Mouse (Mus musculus) heart, embryonic 14.5 days (tissue): Measurements from ENCODE around the gene Bglap2. TPM values are rescaled to one million over a fixed set of nuclear protein-coding genes. Genes with fewer than 3 reads are reported as not detected.
"Not testable (repeated sequence)": the region's sequence is repeated elsewhere in the genome, so short reads cannot be mapped to it uniquely, and the experiment has no call there.

Source experiments
- ATAC-seq: fragments of 200-750 bp; cut with Nextera tagmentation; 2 replicates; pipeline ENCODE4 v1.8.0; 2017; ENCODE audit warnings: low read depth, moderate TSS enrichment; ENCODE audit not compliant: insufficient number of reproducible peaks, insufficient read depth, low FRiP score
- H3K27ac ChIP-seq, 2 experiments: fragments of 200-500 bp in 1 of 2; fragments of 300-500 bp in 1 of 2; sonication (generic) in 1 of 2; replicated peaks in 1 of 2; 2 replicates each; pipeline ENCODE4 v1.5.1; 2012 to 2014; ENCODE audit warnings: low read depth in 2 of 2, low read length in 2 of 2, control low read depth in 1 of 2, mild to moderate bottlenecking in 1 of 2, mixed read lengths in 1 of 2; ENCODE audit not compliant: control insufficient read depth in 1 of 2, insufficient read depth in 1 of 2
- H3K27me3 ChIP-seq: fragments of 300-500 bp; sonication (generic); 2 replicates; pipeline ENCODE4 v1.6.1; 2014; ENCODE audit warnings: mild to moderate bottlenecking, low read length, control low read depth; ENCODE audit not compliant: control insufficient read depth, insufficient read depth
- H3K36me3 ChIP-seq: fragments of 300-500 bp; sonication (generic); 2 replicates; pipeline ENCODE4 v1.6.1; 2014; ENCODE audit warnings: mild to moderate bottlenecking, control low read depth, low read length, mixed read lengths; ENCODE audit not compliant: control insufficient read depth, insufficient read depth
- H3K4me1 ChIP-seq, 2 experiments: fragments of 200-500 bp in 1 of 2; fragments of 300-500 bp in 1 of 2; sonication (generic) in 1 of 2; 2 replicates each; pipeline ENCODE4 v1.6.1; 2012 to 2014; ENCODE audit warnings: low read length in 2 of 2, control low read depth in 1 of 2, mixed read lengths in 1 of 2; ENCODE audit not compliant: control insufficient read depth in 2 of 2, insufficient read depth in 2 of 2
- H3K4me2 ChIP-seq: fragments of 300-500 bp; sonication (generic); 2 replicates; pipeline ENCODE4 v1.6.1; 2014; ENCODE audit warnings: mild to moderate bottlenecking, low read length
- H3K4me3 ChIP-seq, 2 experiments: fragments of 200-500 bp in 1 of 2; fragments of 300-500 bp in 1 of 2; sonication (generic) in 1 of 2; 2 replicates each; pipeline ENCODE4 v1.5.1; 2012 to 2014; ENCODE audit warnings: low read length in 2 of 2, mild to moderate bottlenecking in 2 of 2, control low read depth in 1 of 2, low read depth in 1 of 2, moderate library complexity in 1 of 2; ENCODE audit not compliant: control insufficient read depth in 1 of 2, insufficient read depth in 1 of 2
- H3K9ac ChIP-seq: fragments of 300-500 bp; sonication (generic); 2 replicates; pipeline ENCODE4 v1.6.1; 2014; ENCODE audit warnings: mild to moderate bottlenecking, low read length
- H3K9me3 ChIP-seq: fragments of 300-500 bp; sonication (generic); 2 replicates; pipeline ENCODE4 v1.6.1; 2016; ENCODE audit warnings: low read length, control low read depth; ENCODE audit not compliant: control insufficient read depth
- WGBS: fragments of 180-500 bp; shearing (Covaris S2); extraction: QIAGEN DNeasy Blood & Tissue Kit; methylation state at CpG from one replicate; pipeline ENCODE4 v1.1.7; 2014; 5-methylcytosine and 5-hydroxymethylcytosine counted together
- polyA plus RNA-seq: library from polyadenylated mRNA; unstranded; fragments of >200 nt; fragmentation: Nextera tagmentation; extraction: Ambion mirVana; gene quantifications from 2 replicates; pipeline ENCODE4 v1.2.1, GENCODE M21; 2014

The Bglap2 gene
- polyA plus RNA-seq, 1 experiment from 2014 or later = not detected

DNA sequence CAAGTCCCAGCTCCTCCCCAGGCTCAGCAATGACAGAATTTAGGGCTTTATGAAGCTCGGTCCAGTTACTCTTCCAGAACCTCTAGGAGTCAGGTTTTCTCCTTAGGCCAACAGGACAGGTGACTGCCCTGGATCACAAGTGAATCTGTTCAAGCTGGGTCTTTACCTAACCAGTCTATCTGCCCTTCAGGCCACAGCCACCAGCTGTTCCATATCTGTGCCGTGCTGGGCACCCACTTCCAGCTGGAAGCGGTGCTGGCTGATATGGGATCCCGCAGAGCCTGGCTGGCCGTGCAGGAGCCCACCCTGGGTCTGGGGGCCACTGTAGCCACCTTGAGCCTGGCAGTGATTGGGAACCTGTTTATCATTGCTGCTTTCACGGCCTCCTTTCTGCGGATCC, 3.9 kb upstream of the Bglap2 start:
- not testable (repeated sequence) for H3K27ac ChIP-seq, H3K4me1 ChIP-seq, H3K27me3 ChIP-seq, H3K4me2 ChIP-seq, ATAC-seq, H3K36me3 ChIP-seq, H3K9me3 ChIP-seq, H3K9ac ChIP-seq, H3K4me3 ChIP-seq
- WGBS = 13% methylated on average over 1 of the region's 7 CpGs

DNA sequence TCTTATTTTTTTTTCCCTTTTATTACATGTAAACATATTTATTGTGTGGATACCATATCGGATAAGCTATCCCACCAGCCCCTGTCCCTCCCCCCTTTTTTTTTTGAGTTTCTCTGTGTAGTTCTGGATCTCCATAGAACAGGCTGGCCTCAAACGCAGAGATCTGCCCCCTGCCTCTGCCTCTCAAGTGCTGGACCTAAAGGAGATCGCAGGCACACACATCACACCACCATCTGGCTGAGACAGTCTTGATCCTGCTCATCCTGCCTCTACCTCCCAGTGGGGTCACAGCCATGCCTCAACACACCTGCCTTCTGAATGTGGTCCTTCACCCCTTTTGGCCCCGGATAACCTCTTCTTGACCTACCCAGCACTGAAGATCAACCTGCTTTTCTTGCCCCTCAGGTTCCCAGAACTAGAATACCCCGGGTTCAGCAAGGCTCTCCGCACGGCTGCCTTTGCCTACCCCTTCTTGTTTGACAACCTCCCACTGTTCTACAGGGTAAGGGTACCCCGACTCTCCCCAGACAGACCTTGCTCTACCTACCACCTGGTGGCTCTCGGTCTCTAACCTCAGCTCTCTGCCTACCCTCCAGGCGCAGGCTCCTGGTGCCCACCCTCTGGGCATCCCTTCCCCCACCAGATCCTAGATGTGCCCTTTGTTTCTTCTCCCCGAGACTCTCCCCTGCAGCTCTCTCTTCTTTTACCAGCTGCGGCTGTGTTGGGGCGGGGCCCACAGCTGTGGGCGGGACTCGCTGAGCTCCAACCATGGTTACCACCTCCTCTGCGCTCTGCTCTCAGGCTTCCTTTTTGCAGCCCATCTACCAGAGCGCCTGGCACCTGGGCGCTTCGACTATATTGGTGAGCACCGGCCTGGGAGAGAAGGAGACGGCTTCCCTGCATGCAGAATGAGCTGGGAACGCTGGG, 3.2 kb upstream of the Bglap2 start:
- H3K27me3 ChIP-seq, H3K9me3 ChIP-seq, H3K4me3 ChIP-seq, H3K27ac ChIP-seq, H3K9ac ChIP-seq, H3K4me1 ChIP-seq, H3K36me3 ChIP-seq, ATAC-seq: not testable (repeated sequence)
- H3K4me2 ChIP-seq = peak overlapping the region; percentile 48
- WGBS = 11% methylated on average over 17 of the region's 22 CpGs

DNA sequence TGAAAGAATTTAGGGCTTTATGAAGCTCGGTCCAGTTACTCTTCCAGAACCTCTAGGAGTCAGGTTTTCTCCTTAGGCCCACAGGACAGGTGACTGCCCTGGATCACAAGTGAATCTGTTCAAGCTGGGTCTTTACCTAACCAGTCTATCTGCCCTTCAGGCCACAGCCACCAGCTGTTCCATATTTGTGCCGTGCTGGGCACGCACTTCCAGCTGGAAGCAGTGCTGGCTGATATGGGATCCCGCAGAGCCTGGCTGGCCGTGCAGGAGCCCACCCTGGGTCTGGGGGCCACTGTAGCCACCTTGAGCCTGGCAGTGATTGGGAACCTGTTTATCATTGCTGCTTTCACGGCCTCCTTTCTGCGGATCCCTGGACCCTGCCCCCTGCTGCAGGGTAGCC, 1.9 kb downstream of the Bglap2 start:
- not testable (repeated sequence) for H3K36me3 ChIP-seq, H3K9ac ChIP-seq, H3K9me3 ChIP-seq, ATAC-seq, H3K27ac ChIP-seq, H3K4me1 ChIP-seq, H3K4me3 ChIP-seq, H3K27me3 ChIP-seq
- WGBS = 20% methylated on average over 5 of the region's 7 CpGs
- peak overlapping the region; percentile 50 for H3K4me2 ChIP-seq

DNA sequence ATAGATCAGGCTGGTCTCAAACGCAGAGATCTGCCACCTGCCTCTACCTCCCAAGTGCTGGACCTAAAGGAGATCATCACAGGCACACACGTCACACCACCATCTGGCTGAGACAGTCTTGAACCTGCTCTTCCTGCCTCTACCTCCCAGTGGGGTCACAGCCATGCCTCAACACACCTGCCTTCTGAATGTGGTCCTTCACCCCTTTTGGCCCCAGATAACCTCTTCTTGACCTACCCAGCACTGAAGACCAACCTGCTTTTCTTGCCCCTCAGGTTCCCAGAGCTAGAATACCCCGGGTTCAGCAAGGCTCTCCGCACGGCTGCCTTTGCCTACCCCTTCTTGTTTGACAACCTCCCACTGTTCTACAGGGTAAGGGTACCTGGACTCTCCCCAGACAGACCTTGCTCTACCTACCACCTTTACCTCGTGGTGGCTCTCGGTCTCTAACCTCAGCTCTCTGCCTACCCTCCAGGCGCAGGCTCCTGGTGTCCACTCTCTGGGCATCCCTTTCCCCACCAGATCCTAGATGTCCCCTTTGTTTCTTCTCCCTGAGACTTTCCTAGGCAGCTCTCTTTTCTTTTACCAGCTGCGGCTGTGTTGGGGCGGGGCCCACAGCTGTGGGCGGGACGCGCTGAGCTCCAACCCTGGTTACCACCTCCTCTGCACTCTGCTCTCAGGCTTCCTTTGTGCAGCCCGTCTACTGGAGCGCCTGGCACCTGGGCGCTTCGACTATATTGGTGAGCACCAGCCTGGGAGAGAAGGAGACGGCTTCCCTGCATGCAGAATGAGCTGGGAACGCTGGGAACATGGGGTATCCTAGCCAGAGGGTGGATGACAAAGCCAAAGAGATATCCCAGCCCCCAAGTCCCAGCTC, 2.5 kb downstream of the Bglap2 start:
- not testable (repeated sequence) for H3K27ac ChIP-seq, H3K4me1 ChIP-seq, H3K9ac ChIP-seq, H3K4me3 ChIP-seq, H3K36me3 ChIP-seq, H3K9me3 ChIP-seq, H3K27me3 ChIP-seq
- ATAC-seq = peak; percentile 68; the same call in 1 of the 2 replicates
- peak overlapping the region; percentile 50 for H3K4me2 ChIP-seq
- WGBS = 14% methylated on average over 16 of the region's 19 CpGs

DNA sequence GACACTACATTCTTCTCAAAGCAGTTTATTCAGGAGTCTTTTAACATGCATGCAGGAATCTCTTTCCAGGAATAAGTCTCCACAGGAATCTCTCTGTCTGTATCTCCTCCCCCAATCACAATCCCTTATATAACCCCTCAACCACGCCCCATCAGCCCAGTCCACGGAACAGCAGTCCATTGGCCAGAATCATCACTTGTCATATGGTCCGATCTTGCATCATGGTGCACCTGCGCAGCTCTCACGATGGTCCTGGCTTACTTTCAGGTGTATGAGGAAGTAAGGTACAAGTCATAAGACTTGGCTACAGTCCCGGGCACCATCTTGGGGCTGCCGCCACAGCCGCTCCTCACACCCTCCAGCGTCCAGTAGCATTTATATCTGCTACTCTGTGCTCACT, 5.9 kb downstream of the Bglap2 start, which contains the start of gene Bglap3:
Gene Bglap3, minus strand, starts transcription at position 101 of the 400 bp plus-strand sequence.
- H3K4me1 ChIP-seq, H3K4me3 ChIP-seq, H3K9me3 ChIP-seq, H3K27me3 ChIP-seq, H3K27ac ChIP-seq, H3K9ac ChIP-seq, ATAC-seq, H3K4me2 ChIP-seq, H3K36me3 ChIP-seq: not testable (repeated sequence)
- 85% methylated on average over 9 of the region's 9 CpGs for WGBS

DNA sequence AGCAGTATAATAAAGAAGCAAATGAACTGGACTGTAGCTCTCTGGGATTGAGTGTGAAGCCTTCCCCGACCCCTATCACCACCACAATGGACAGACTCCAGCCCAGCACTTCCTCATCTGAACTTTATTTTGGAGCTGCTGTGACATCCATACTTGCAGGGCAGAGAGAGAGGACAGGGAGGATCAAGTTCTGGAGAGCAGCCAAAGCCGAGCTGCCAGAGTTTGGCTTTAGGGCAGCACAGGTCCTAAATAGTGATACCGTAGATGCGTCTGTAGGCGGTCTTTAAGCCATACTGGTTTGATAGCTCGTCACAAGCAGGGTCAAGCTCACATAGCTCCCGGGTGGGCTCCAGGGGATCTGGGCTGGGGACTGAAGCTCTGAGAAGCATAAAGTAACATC, 10.0 kb downstream of the Bglap2 start:
- not testable (repeated sequence) for ATAC-seq, H3K36me3 ChIP-seq, H3K9ac ChIP-seq, H3K4me3 ChIP-seq, H3K4me2 ChIP-seq, H3K27ac ChIP-seq, H3K9me3 ChIP-seq
- WGBS = 65% methylated on average over 7 of the region's 7 CpGs
- Histone ChIP-seq H3K27me3 (peaks cover 17% of the 10 kb centered on the region), H3K4me1 (peaks cover 8 to 15% of the 10 kb centered on the region in 2 experiments)

DNA sequence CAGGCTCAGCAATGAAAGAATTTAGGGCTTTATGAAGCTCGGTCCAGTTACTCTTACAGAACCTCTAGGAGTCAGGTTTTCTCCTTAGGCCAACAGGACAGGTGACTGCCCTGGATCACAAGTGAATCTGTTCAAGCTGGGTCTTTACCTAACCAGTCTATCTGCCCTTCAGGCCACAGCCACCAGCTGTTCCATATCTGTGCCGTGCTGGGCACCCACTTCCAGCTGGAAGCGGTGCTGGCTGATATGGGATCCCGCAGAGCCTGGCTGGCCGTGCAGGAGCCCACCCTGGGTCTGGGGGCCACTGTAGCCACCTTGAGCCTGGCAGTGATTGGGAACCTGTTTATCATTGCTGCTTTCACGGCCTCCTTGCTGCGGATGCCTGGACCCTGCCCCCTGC, 11.0 kb downstream of the Bglap2 start:
- not testable (repeated sequence) for H3K4me2 ChIP-seq, H3K4me3 ChIP-seq, H3K36me3 ChIP-seq, ATAC-seq, H3K27ac ChIP-seq, H3K9ac ChIP-seq, H3K9me3 ChIP-seq
- WGBS = 56% methylated on average over 3 of the region's 7 CpGs
- Histone ChIP-seq H3K27me3 (peaks cover 17% of the 10 kb centered on the region), H3K4me1 (peaks cover 9 to 17% of the 10 kb centered on the region in 2 experiments)
